Mouse (Mus musculus) brain, embryonic 14.5 days (tissue): Measurements from ENCODE around the gene Gsn. TPM values are rescaled to one million over a fixed set of nuclear protein-coding genes. Genes with fewer than 3 reads are reported as not detected.

Experiments used
- DNase-seq: peaks from one replicate; pipeline ENCODE4 v3.0.0-alpha.2; 2011; ENCODE audit warnings: low read depth
- CTCF ChIP-seq: fragments of 200-500 bp; IDR thresholded peaks from 2 replicates; pipeline ENCODE4 v1.5.1; 2012; ENCODE audit warnings: inconsistent platforms, mild to moderate bottlenecking, moderate library complexity, borderline replicate concordance; ENCODE audit not compliant: insufficient read depth, insufficient read length; ENCODE audit errors: extremely low read depth
- POLR2A ChIP-seq: fragments of 200-500 bp; IDR thresholded peaks from 2 replicates; pipeline ENCODE4 v1.6.1; 2012; ENCODE audit warnings: mild to moderate bottlenecking, inconsistent platforms, borderline replicate concordance; ENCODE audit not compliant: poor library complexity, insufficient read depth, insufficient read length, severe bottlenecking; ENCODE audit errors: extremely low read depth
- polyA plus RNA-seq: library from polyadenylated mRNA; depleted of rRNA; stranded (reverse); fragments of >200 nt; gene quantifications from 2 replicates; pipeline ENCODE4 v1.2.3, GENCODE M21; 2012; rRNA removed

Gsn gene
- polyA plus RNA-seq, 1 experiment = 26.6 TPM

DNA sequence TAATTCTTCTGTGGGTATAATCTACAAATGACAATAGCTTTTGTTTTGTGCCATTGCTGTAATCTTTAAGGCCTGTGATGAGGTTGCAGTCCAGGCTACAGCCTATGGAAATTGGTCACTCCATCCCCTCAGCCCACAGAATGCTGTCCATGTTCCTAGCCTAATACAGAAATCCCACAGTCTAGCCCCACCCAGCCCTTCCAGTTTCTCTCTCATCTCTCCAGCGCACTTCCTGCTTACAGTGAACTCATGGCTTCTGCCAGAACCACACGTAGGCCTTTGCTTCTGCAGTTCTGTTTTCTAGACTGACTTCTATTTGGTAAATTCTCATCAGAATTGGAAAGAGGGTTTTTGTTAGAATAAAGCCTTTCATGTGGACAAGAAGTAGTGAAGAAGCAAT lies 89.8 kb downstream of the Gsn start:
- DNase-seq = no peak
- TF ChIP-seq CTCF (no peak), POLR2A (no peak)

DNA sequence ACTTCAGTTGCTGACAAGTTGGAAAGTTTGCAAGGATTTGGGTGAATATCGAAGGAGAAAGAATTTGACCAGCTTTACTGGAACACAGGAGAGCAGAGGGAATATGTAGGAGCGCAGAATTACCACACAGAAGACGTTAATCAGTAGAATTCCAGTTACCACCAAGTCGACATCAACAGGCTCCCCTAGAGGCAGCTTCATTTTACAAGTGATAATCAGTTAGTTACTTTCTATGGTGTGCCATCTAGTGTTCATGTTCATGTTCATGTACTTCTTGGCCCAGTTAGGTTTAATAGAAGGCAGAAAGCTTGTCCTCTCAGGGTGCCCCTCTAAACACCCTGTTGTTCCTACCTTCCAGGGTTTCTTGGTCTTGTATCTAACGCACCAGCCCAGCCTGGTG lies 93.0 kb downstream of the Gsn start:
- peak; percentile 74 for DNase-seq
- no peak for TF ChIP-seq POLR2A
- peak; percentile 29; the same call in 1 of the 2 replicates for TF ChIP-seq CTCF

Other genes starting within 250 kb of the Gsn start
- 0.38 and 0.40 TPM in 2 replicates for gene Hc, start 194.9 kb upstream of the Gsn start, polyA plus RNA-seq
- gene AI182371, start 154.8 kb upstream of the Gsn start, polyA plus RNA-seq = 0.71 TPM in 2 replicates
- gene Cntrl, start 146.9 kb upstream of the Gsn start, polyA plus RNA-seq = 20.5 and 23.6 TPM in 2 replicates
- 167 and 171 TPM in 2 replicates for gene Rab14, start 55.3 kb upstream of the Gsn start, polyA plus RNA-seq
- gene Stom, start 80.6 kb downstream of the Gsn start, polyA plus RNA-seq = 8.2 and 11.6 TPM in 2 replicates
- not detected in 2 replicates for gene 4930568D16Rik, start 111.3 kb downstream of the Gsn start, polyA plus RNA-seq
- not detected in 2 replicates for gene 4930402F06Rik, start 140.8 kb downstream of the Gsn start, polyA plus RNA-seq
- gene Ggta1, start 206.9 kb downstream of the Gsn start, polyA plus RNA-seq = 5.7 and 7.1 TPM in 2 replicates